In the genomic region with DNA sequence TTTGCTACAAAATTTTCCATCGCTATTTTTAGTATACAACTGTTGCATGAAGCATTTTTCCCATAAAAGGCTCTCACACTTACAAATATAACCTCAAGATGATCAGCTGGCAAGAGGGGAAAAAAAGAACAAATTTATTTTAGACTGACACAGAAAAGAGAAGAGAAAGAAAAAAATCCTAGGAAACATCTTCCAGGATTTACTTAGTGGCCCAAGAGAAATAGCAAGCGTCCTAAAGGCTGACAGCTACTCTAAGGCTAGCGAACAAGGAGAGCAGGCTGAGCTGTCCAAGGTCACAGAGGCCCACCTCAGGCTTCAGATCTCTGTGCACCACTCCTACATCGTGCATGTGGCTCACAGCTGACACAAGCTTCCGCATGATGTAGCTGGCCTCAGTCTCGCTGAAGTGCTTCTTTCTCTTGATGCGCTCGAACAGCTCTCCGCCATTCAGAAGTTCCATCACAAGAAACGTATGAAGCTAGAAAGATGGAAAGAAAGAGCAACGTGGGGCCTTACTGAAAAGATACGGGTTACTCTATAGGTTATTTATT, we compare ENCODE assay signal across 20 mouse cellular contexts. TPM values are rescaled to one million over a fixed set of nuclear protein-coding genes. Genes with fewer than 3 reads are reported as not detected.
DNase-seq lines count a peak whose midpoint lies in the region; ATAC-seq lines count a peak whose summit lies in the region.
"Had no signal": no experiment of that assay in that cellular context is flagged by ENCODE, and none has a peak within 500 bp of the region (broad histone marks: within the 10 kb centered on the region; RNA-seq: fewer than 3 reads in every experiment).

No protein-coding gene starts in this region.

- WGBS in heart, embryonic 15.5 days, result 65% methylated on average over 12 of the region's 12 CpGs

- no peaks in the 10 kb centered on the region for H3K9me3 ChIP-seq in heart, embryonic 15.5 days (replicated peaks)
- H3K9me3 ChIP-seq: embryonic facial prominence, embryonic 13.5 days; G1E; hindbrain, embryonic 12.5 days; intestine, embryonic 15.5 days; limb, embryonic 10.5 days had no signal

- 0 out of 2 replicates have a peak, but pooled peaks cover 2% of the 10 kb centered on the region for H3K4me1 ChIP-seq in heart, embryonic 15.5 days (replicated peaks)
- H3K4me1 ChIP-seq: embryonic facial prominence, embryonic 13.5 days; hindbrain, embryonic 12.5 days; intestine, embryonic 15.5 days; limb, embryonic 10.5 days had no signal

- no peak overlapping the region for H3K9ac ChIP-seq in heart, embryonic 15.5 days
- H3K9ac ChIP-seq: embryonic facial prominence, embryonic 13.5 days; hindbrain, embryonic 12.5 days; intestine, embryonic 15.5 days had no signal

- no peak overlapping the region for H3K4me3 ChIP-seq in heart, embryonic 15.5 days
- H3K4me3 ChIP-seq: embryonic facial prominence, embryonic 13.5 days; hindbrain, embryonic 12.5 days; intestine, embryonic 15.5 days; limb, embryonic 10.5 days had no signal

- DNase-seq in frontal cortex, postnatal 36 days (ENCODE audit: low spot score in 2 of 2), result peak; percentile 35 to 51
- no peak for DNase-seq in frontal cortex, postnatal 14 days (ENCODE audit: low spot score in 2 of 2)
- DNase-seq in heart, postnatal 36 days, result no peak
- DNase-seq in ES-CJ7 (ENCODE audit: low read depth, low spot score), result peak; percentile 12
- DNase-seq in R1 (ENCODE audit: low read depth, low spot score), result peak; percentile 28
- DNase-seq in adrenal gland, postnatal 36 days, result no peak
- DNase-seq: cerebellum, adult 11 months; cerebellum, postnatal 14 days; gastrocnemius, postnatal 25 days; kidney, postnatal 4 days; lung, adult 2 months; lung, postnatal 36 days; thymus, postnatal 25 days had no signal

- no peaks in the 10 kb centered on the region for H3K27me3 ChIP-seq in heart, embryonic 15.5 days
- H3K27me3 ChIP-seq: embryonic facial prominence, embryonic 13.5 days; hindbrain, embryonic 12.5 days; intestine, embryonic 15.5 days had no signal

- ATAC-seq in heart, embryonic 15.5 days (replicated peaks; ENCODE audit: insufficient number of reproducible peaks, insufficient read depth, low FRiP score, low read depth), result no peak
- ATAC-seq: intestine, embryonic 15.5 days had no signal

- intact Hi-C loops in heart, postnatal 36 days (cut with DNase I), result no loop called here

- peak overlapping the region; percentile 67 for H3K27ac ChIP-seq in heart, embryonic 15.5 days
- H3K27ac ChIP-seq: embryonic facial prominence, embryonic 13.5 days; hindbrain, embryonic 12.5 days; intestine, embryonic 15.5 days; limb, embryonic 10.5 days had no signal

- no peak overlapping the region for H3K4me2 ChIP-seq in heart, embryonic 15.5 days
- H3K4me2 ChIP-seq: embryonic facial prominence, embryonic 13.5 days; hindbrain, embryonic 12.5 days; intestine, embryonic 15.5 days; liver, embryonic 11.5 days had no signal

- peaks cover 11% of the 10 kb centered on the region; the same call in 1 of the 2 replicates for H3K36me3 ChIP-seq in heart, embryonic 15.5 days
- H3K36me3 ChIP-seq: intestine, embryonic 15.5 days; limb, embryonic 10.5 days had no signal

RNA-seq across cellular contexts. Expression of a gene that starts 50.0 kb away (rescaled TPM):
- polyA plus RNA-seq in heart, embryonic 15.5 days (2015; fragmentation: Nextera tagmentation; extraction: Ambion mirVana), result 9.2 TPM in 2 replicates
- total RNA-seq in heart, postnatal 36 days (2021), result 10 to 100 TPM; 76.2 to 88.0 TPM
- 10 to 100 TPM; 75.9 to 82.8 TPM for total RNA-seq in adrenal gland, postnatal 36 days (2021)

Comparison
In these comparisons a context has a peak if more than half of its experiments do, and no peak if none do; other contexts are left out.
1. DNase-seq: peak in frontal cortex, postnatal 36 days (2 of 2), ES-CJ7 (single experiment) and R1 (single experiment); none in frontal cortex, postnatal 14 days (0 of 2), heart, postnatal 36 days (0 of 2) and adrenal gland, postnatal 36 days (0 of 2).